Mouse (Mus musculus) embryonic facial prominence, embryonic 14.5 days (tissue): ENCODE results near the gene Prl7a1. TPM values are rescaled to one million over a fixed set of nuclear protein-coding genes. Genes with fewer than 3 reads are reported as not detected.

Experiments
- ATAC-seq: fragments of 200-750 bp; cut with Nextera tagmentation; 2 replicates; pipeline ENCODE4 v1.8.0; 2017; ENCODE audit warnings: low read depth, moderate number of reproducible peaks, moderate TSS enrichment
- DNase-seq: peaks from one replicate; pipeline ENCODE4 v3.0.0-alpha.2; 2015; ENCODE audit warnings: low spot score
- H3K27ac ChIP-seq: fragments of 300-500 bp; sonication (generic); replicated peaks from 2 replicates; pipeline ENCODE4 v1.5.1; 2014; ENCODE audit warnings: low read depth, mild to moderate bottlenecking, low read length, moderate library complexity
- H3K27me3 ChIP-seq: fragments of 300-500 bp; sonication (generic); replicated peaks from 2 replicates; pipeline ENCODE4 v1.6.1; 2014; ENCODE audit warnings: low read length; ENCODE audit not compliant: control insufficient read depth, insufficient read depth
- H3K36me3 ChIP-seq: fragments of 300-500 bp; sonication (generic); 2 replicates; pipeline ENCODE4 v1.6.1; 2014; ENCODE audit warnings: low read length, mixed read lengths; ENCODE audit not compliant: control insufficient read depth, insufficient read depth
- H3K4me1 ChIP-seq: fragments of 300-500 bp; sonication (generic); 2 replicates; pipeline ENCODE4 v1.6.1; 2014; ENCODE audit warnings: antibody characterized with exemption, low read length; ENCODE audit not compliant: control insufficient read depth, insufficient read depth
- H3K4me2 ChIP-seq: fragments of 300-500 bp; sonication (generic); 2 replicates; pipeline ENCODE4 v1.6.1; 2014; ENCODE audit warnings: low read depth, mild to moderate bottlenecking, low read length, moderate library complexity, mixed read lengths
- H3K4me3 ChIP-seq: fragments of 300-500 bp; sonication (generic); 2 replicates; pipeline ENCODE4 v1.5.1; 2014; ENCODE audit warnings: low read depth, mild to moderate bottlenecking, low read length
- H3K9ac ChIP-seq: fragments of 300-500 bp; sonication (generic); 2 replicates; pipeline ENCODE4 v1.6.1; 2014; ENCODE audit warnings: low read depth, mild to moderate bottlenecking, low read length, moderate library complexity, mixed read lengths
- H3K9me3 ChIP-seq: fragments of 300-500 bp; sonication (generic); 2 replicates; pipeline ENCODE4 v1.6.1; 2016; ENCODE audit warnings: low read length; ENCODE audit not compliant: control insufficient read depth
- WGBS: fragments of 180-500 bp; shearing (Covaris S2); extraction: QIAGEN DNeasy Blood & Tissue Kit; methylation state at CpG from one replicate; pipeline ENCODE4 v1.1.7; 2014; 5-methylcytosine and 5-hydroxymethylcytosine counted together
- polyA plus RNA-seq: library from polyadenylated mRNA; unstranded; fragments of >200 nt; fragmentation: Nextera tagmentation; extraction: Ambion mirVana; gene quantifications from 2 replicates; pipeline ENCODE4 v1.2.1, GENCODE M21; 2014

Gene Prl7a1
- polyA plus RNA-seq: not detected in 2 replicates

DNA sequence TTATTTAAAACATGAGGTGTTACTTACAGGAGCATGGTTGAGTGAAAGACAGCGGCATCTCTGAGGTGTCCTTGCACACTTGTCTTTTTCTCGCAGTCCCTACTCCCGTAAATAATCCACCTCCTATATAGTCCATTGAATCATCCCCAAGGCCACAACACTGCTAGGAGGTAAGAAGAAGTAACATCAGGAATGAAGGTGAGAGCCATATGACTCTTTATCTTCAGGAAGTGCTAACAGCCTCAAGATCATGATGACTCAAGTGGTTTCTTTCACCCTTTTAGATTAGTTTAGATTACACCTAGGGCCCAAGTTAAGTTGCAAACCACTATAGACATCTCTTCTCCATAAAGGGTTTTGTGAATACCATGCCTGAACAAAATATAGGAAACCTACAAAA is at the start of gene Prl7a1:
Prl7a1 (minus strand) TSS at position 101 of the 400 bp plus-strand sequence.
- WGBS: 95% methylated on average over 3 of the region's 3 CpGs
- Histone ChIP-seq H3K27me3 (no peaks in the 10 kb centered on the region), H3K27ac (no peak within 1 kb of the TSS), H3K4me3 (no peak within 1 kb of the TSS), H3K4me1 (no peaks in the 10 kb centered on the region), H3K36me3 (no peaks in the 10 kb centered on the region), H3K9me3 (no peaks in the 10 kb centered on the region), H3K4me2 (no peak within 1 kb of the TSS), H3K9ac (no peak within 1 kb of the TSS)
- ATAC-seq (no peak), DNase-seq (no peak)

GRCm38 (mm10) chr13:27667936-27668335 is 25.6 kb upstream of the Prl7a1 start, which contains the start of gene Prl7a2:
Gene Prl7a2, minus strand, starts transcription at chr13:27668036.
- 87% methylated on average over 4 of the region's 4 CpGs for WGBS

GRCm38 (mm10) chr13:27660747-27661146 is 18.5 kb upstream of the Prl7a1 start:
- no peak overlapping the region for H3K27ac ChIP-seq
- 75% methylated on average over 2 of the region's 2 CpGs for WGBS

More at GRCm38 (mm10) chr13:27667936-27668335, 25.6 kb upstream of the Prl7a1 start, which contains the start of gene Prl7a2:
- no peak within 1 kb of the TSS for H3K27ac ChIP-seq
- H3K4me2 ChIP-seq: no peak within 1 kb of the TSS
- H3K9me3 ChIP-seq: no peaks in the 10 kb centered on the region
- no peak for ATAC-seq
- no peak within 1 kb of the TSS for H3K9ac ChIP-seq
- no peak within 1 kb of the TSS for H3K4me3 ChIP-seq
- H3K36me3 ChIP-seq: no peaks in the 10 kb centered on the region
- DNase-seq: no peak
- no peaks in the 10 kb centered on the region for H3K27me3 ChIP-seq
- H3K4me1 ChIP-seq: no peaks in the 10 kb centered on the region

DNA sequence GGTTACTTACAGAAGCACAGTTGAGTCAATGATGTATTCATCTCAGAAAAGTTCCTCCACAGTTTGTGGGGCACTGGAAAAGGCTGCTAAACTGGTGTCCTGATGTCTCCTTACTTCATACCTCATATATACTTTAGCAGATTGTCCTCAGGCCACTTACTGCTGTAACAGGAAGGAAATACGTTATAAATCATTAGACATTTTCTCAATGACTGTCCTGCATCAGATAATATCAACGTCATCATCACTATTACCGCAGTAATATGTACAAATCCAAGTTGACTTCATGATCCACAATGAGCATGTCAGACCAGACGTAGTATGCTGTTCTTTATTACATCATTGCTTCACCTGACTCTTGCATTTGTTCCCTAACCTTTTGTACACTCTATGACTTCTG is 31.8 kb downstream of the Prl7a1 start, which contains the start of gene Prl7b1:
Prl7b1 (minus strand) TSS at position 101 of the 400 bp plus-strand sequence.
- Histone ChIP-seq H3K36me3 (no peaks in the 10 kb centered on the region), H3K27me3 (no peaks in the 10 kb centered on the region), H3K9me3 (no peaks in the 10 kb centered on the region), H3K4me2 (no peak within 1 kb of the TSS), H3K9ac (no peak within 1 kb of the TSS), H3K27ac (no peak within 1 kb of the TSS), H3K4me3 (no peak within 1 kb of the TSS), H3K4me1 (no peaks in the 10 kb centered on the region)
- ATAC-seq: no peak
- DNase-seq: no peak
- WGBS: 79% methylated on average over 4 of the region's 4 CpGs

More at GRCm38 (mm10) chr13:27660747-27661146, 18.5 kb upstream of the Prl7a1 start:
- H3K4me1 ChIP-seq: no peaks in the 10 kb centered on the region
- DNase-seq (peak; percentile 3), ATAC-seq (no peak)
- no peak overlapping the region for H3K4me3 ChIP-seq
- no peak overlapping the region for H3K9ac ChIP-seq
- H3K27me3 ChIP-seq: no peaks in the 10 kb centered on the region
- no peaks in the 10 kb centered on the region for H3K36me3 ChIP-seq
- H3K4me2 ChIP-seq: no peak overlapping the region
- no peaks in the 10 kb centered on the region for H3K9me3 ChIP-seq

Other genes with a start within 250 kb of the Prl7a1 start
- not detected in 2 replicates for gene Prl8a6, start 203.8 kb downstream of the Prl7a1 start, polyA plus RNA-seq
- gene Prl8a8, start 129.3 kb downstream of the Prl7a1 start, polyA plus RNA-seq: not detected in 2 replicates
- gene Prl8a9, start 77.9 kb downstream of the Prl7a1 start, polyA plus RNA-seq: not detected in 2 replicates
- not detected in 2 replicates for gene Prl8a1, start 60.3 kb downstream of the Prl7a1 start, polyA plus RNA-seq
- gene Prl7b1, start 31.9 kb downstream of the Prl7a1 start, polyA plus RNA-seq: not detected in 2 replicates
- not detected in 2 replicates for gene Prl7a2, start 25.5 kb upstream of the Prl7a1 start, polyA plus RNA-seq
- gene Prl7d1, start 74.2 kb upstream of the Prl7a1 start, polyA plus RNA-seq: not detected in 2 replicates
- gene Prl7c1, start 138.3 kb upstream of the Prl7a1 start, polyA plus RNA-seq: not detected in 2 replicates
- gene Prl2a1, start 159.2 kb upstream of the Prl7a1 start, polyA plus RNA-seq: not detected in 2 replicates
- not detected in 2 replicates for gene Prl2c1, start 206.8 kb upstream of the Prl7a1 start, polyA plus RNA-seq